Mouse (Mus musculus): ENCODE measurements around the gene Uso1.

Gene Uso1

DNA sequence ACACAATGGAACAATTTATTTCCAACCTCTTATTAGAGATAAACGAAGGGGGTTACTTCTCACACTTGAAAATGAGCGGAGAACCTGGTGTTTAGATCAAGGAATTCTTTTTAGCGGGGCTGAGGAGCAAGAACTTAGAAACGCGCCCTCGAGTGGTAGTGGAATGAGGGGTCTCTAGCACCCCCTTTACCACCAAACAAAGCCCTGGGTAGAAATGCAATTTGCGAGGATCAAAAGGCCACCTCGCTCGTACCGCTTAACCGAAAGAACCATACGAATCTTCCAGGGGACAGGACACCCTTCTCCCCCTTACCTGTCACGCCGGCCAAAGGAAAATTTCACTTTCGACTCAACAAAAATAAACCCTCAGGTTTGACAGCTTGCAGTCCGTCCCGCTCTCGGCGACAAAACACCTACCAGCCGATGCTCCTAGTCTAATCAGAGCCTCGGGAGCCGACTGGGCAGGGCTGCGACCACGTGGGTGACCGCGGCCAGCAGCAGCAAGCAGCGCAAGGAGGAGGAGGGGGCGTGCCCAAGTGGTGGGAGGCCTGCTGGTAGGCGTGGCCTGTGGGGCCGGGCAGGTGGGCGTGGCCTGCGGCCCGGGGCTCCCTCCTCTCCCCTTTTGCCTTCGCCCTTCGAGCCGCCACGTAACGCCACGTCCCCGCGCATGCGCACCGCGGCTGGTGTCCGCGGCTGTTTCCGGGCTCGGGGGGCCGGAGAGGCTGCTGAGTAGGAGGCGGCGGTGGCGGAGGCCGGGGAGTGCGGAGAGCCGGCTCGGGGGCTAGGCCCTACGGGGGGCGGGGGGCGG is at the start of gene Uso1:
TSS of gene Uso1 (plus strand) at position 700 of the 808 bp plus-strand sequence.
- peak; percentile 99 for DNase-seq (ENCODE audit: low read depth, low spot score)

- no peak for DNase-seq (ENCODE audit: low read depth, low spot score)
Measured at GRCm38 (mm10) chr5:92093263-92094061, 44.3 kb upstream of the Uso1 start.

GRCm38 (mm10) chr5:92094062-92094415 is 43.7 kb upstream of the Uso1 start:
- no peak for DNase-seq (ENCODE audit: low read depth, low spot score)

- no peak for DNase-seq (ENCODE audit: low read depth, low spot score)
Measured at GRCm38 (mm10) chr5:92096786-92097185, 41.0 kb upstream of the Uso1 start.

DNA sequence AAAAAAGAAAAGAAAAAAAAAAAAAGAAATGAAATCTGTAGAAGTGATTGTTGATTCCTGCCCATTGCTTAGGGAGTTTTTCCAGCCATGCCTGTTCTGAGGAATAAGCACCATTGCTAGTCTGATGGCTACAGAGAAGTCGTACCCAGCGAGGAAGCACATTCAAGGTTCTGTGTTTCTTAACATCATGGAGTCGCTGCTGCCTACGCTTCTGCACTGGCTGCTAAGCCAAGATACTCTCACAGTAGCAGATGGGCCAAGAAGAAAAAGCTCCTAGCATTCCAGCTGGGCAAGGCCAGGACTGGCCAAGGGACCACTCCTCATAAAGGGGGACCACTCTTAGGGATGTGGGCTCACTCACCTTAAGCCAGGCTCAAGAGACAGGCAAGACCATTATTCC is 40.0 kb upstream of the Uso1 start:
- DNase-seq (ENCODE audit: low read depth, low spot score), result no peak

DNA sequence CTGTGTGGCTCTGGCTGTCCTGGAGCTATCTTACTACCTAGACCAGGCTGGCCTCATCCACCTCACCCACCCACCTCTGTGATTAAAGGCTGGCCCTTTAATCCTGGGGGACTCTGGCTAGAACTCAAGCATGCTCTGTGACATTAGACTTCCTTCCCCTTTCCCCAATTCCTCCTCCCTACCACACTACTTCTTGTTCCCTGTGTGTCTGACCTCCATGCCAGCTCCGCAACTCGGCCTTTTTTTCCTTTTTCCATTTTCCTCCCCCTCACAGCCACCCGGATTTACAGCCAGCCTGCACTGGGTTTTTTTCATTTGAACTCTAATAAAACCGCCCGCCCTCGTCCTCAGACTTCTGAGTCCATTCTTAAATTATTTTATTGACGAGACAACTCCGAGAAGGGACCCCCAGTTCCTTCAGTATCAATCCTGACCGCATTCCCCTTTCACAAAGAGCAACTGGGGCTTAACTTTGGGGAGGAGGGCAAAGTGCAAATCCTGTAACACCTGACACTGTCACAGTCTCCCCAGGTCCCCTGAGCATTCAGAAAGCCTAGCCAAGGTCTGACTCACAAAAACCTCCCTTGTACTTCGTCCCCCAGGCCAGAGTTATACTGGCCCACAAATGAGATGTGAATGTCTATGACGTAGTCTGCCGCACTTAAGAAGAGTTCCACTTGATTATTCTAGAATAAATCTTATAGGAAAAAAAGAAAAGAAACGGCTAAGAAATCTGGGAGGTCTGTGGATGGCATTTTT is 39.2 kb upstream of the Uso1 start:
- DNase-seq (ENCODE audit: low read depth, low spot score), result no peak

DNA sequence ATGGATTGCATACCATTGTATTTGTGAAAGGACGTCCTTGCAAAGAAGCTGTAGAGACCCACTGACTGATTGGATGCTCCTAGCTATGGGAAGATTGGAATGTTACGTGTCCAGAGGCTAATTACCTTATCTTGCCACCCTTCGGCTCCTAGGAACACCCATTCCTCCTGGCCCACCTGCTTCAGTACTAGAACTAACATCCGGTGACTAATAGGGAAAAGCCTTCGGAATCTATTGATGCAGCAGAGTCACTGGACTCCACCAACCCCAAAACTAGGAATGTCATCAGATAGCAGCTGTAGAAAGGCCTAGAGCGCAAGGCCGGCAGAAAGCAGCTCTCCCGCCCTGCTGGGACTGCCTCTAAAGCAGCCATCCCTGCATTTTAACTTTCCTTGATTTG is 36.1 kb upstream of the Uso1 start:
- peak; percentile 64 for DNase-seq (ENCODE audit: low read depth, low spot score)

DNA sequence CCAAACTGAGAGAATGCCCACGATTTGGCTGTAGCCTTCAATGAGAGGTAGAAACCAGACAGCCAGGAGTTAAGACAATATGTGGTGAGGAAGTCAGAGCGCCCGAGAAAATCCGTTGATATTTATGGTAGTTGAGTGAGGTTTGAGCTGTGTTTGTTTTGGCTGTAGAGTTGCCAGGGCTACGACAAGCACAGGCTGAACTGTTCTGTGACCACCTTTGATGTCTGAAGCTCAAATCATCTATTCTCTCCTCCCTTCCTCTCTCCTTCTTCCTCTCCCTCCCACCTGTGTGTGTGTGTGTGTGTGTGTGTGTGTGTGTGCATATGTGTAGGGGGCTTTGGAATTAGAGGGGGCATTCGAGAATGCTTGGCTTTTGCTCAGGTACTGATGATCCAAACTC is 34.7 kb upstream of the Uso1 start:
- no peak for DNase-seq (ENCODE audit: low read depth, low spot score)

DNA sequence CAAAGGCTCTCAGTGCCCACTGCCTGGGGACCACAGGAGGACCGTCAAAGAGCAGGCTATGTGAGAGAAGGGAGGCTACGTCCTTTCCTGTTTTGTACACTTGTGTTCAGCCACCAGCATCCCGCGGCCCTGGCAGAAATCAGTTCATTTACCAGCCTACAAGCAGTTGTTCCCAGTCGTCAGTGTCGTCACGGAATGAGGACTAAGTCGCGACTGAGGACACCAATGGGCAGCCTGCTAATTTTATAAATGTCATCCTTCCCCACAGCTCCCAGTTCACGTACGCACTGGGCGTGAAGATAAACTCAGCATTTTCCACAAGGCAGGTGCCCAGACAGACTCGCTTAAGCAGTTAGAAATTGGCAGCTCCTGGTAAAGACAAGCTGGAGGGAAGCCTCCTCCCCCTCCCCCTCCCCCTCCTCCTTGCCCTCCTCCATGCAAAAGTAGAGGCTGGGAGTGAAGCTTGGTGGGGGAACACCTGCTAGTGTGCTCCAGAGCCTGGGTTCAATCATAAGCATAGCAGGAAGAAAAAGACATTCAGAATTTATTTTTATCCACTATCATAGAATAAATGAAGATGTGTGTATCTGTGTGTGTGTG is 33.8 kb upstream of the Uso1 start:
- peak; percentile 58 for DNase-seq (ENCODE audit: low read depth, low spot score)

DNA sequence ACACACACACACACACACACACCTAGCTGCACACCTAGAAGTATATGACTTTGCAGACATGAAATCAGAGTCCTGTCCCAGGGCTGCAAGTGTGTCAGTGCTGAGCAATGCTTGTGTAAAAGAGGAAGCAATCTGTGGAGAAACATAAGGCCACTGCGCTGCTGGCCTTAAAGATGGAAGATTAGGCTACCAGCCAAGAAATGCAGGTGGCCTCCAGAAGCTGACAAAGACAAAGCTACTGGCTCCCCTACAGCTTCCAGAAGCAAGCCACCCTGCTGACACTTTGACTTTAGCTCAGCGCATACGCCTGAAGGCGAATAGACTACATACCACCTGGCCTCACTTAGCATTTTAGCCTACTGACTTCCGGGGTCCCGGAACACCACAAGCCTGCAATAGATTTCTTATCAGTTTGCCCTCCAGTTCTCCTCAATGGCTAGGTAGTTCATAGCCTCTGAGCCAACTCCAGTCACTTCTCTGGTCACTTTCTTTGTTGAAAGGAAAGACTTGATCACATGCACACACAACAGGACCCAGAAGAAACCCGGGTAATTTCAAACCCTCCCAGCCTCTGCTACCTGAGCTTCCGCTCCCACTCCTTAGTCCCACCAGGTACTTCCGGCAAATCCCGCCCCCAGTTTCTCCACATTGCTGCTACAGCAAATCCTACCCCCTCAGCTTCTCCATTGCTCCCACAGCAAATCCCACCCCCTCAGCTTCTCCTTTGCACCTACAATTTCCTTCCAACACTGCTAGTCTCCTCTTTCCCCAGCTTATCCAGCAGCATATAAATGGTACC is 31.2 kb upstream of the Uso1 start:
- DNase-seq (ENCODE audit: low read depth, low spot score), result peak; percentile 90

- DNase-seq (ENCODE audit: low read depth, low spot score), result no peak
Measured at GRCm38 (mm10) chr5:92107282-92107681, 30.5 kb upstream of the Uso1 start.

DNA sequence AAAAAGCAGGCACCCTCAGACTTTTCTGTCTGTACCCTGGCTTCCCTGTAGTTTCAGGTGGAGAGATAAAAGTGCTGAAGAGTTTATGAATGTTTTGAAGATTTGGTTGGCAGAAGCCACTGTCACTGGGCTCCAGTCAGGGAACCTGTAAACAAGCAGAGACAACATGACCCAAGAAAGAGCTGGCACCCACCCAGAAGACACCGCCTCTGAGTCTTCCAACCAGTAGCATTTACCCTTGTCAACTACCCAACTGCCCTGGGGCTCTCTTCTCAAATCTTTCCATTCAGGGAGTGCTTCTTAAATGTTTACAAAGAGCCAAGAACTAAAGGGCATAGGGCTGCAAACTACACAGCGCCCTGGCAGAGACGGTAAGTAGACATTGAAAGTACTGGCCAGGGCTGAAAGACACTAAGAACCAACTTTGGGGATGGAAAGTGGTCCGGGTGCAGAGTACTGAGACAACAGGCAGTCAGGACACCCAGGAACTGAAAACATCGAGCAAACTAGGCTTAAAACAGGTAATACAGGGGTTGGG is 26.9 kb upstream of the Uso1 start:
- DNase-seq (ENCODE audit: low read depth, low spot score), result peak; percentile 56

DNA sequence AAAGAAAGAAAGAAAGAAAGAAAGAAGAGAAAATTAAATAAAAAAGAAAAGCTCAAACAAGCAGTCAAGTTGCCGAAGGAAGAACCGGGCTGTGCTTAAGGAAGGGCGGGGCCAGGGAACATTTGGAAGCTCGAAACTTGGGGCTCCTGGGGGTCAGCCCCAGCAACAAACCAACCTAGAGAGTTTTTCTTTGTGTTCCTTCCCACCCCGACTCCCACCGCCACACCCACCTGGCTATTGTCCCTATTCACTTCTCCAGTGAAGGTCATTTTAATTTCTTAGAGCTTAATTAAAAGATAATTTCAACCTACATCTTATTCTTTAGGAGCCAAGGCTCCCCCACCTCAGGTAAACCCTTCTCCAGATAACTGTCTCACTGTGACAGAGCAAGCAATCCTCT is 25.6 kb upstream of the Uso1 start:
- peak; percentile 88 for DNase-seq (ENCODE audit: low read depth, low spot score)

- peak; percentile 97 for DNase-seq (ENCODE audit: low read depth, low spot score)
Measured at GRCm38 (mm10) chr5:92112585-92112984, 25.2 kb upstream of the Uso1 start.

DNA sequence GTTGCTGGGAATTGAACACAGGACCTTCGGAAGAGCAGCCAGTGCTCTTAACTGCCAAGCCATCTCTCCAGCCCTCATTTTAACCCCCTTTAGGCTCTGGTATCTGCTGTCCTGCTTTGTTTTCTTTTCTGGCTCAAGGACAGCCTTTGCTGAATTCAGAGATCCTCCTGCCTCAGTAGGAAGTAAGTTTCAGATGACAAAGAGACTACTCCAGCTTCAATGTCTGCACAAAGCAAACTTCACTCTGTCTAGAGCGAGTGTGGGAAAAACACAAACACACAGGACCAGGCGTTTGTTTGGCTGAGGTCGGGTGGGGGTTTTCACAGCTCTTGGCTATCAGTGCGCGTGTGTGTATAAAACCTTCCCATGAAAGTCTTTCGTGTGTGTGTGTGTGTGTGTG is 24.3 kb upstream of the Uso1 start:
- peak; percentile 72 for DNase-seq (ENCODE audit: low read depth, low spot score)

DNA sequence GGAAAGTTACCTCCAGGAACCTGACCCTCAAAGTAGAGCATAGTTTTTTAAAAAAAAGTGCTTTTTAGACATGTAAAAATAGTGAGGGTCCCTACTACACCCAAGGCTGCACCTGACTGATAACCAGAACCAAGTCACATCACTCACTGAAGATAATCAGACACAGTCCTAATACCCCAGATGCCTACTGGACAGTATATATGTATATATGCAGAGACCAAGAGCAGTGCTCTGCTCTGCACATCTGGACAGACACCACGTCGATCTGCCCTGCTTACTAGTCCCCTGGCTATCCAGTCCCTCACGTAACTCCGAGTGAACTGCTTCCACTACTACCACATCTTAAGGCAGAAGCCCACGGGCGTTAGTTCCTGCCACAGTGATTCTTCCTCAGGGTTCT is 23.5 kb upstream of the Uso1 start:
- DNase-seq (ENCODE audit: low read depth, low spot score), result no peak

DNA sequence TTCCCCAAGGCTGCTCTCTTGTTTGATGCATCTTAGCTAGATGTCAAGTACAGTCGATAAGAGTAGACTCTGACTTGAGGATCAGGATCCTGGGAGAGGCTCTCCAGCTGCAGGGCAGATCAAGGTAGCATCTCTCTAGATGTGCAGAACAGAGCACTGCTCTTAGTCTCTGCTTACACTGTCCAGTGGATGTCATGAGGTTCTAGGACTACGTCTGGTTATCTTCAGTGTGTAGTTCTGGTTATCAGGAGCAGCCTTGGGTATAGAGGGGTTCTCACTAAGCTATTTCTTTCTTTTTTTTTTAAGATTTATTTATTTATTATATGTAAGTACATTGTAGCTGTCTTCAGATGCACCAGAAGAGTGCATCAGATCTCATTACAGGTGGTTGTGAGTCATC is 22.8 kb upstream of the Uso1 start:
- DNase-seq (ENCODE audit: low read depth, low spot score), result no peak

- DNase-seq (ENCODE audit: low read depth, low spot score), result peak; percentile 94
Measured at GRCm38 (mm10) chr5:92117823-92118403, 19.8 kb upstream of the Uso1 start.

- no peak for DNase-seq (ENCODE audit: low read depth, low spot score)
Measured at GRCm38 (mm10) chr5:92121636-92122035, 16.1 kb upstream of the Uso1 start.

DNA sequence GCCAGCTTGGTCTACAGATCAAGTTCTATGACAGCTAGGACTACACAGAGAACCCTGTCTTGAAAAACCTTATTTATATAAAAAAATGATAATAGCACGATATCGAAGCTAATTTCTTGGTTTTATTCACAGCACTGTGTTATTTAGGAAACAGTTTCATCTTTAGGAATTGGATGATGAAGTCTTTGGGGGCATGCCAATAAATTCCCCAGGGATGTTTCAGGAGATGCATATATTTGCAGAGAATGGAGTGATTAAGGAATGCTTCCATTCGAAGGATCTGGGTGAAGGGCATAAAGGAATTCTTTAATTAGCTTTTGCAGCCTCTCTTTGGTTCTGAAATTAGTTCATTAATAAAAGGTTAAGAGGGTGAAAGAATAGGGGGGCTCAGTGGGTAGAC is 12.3 kb upstream of the Uso1 start:
- DNase-seq (ENCODE audit: low read depth, low spot score), result no peak

All from ZHBTc4 (cell line).